Mouse (Mus musculus) intestine, embryonic 15.5 days (tissue): ENCODE results near the gene Il9. TPM values are rescaled to one million over a fixed set of nuclear protein-coding genes. Genes with fewer than 3 reads are reported as not detected.

Experiments
- ATAC-seq: fragments of 200-750 bp; cut with Nextera tagmentation; 2 replicates; pipeline ENCODE4 v1.8.0; 2017; ENCODE audit warnings: moderate TSS enrichment, moderate library complexity
- H3K27ac ChIP-seq: fragments of 300-500 bp; sonication (generic); 2 replicates; pipeline ENCODE4 v1.5.1; 2015; ENCODE audit warnings: mild to moderate bottlenecking, inconsistent platforms
- H3K27me3 ChIP-seq: fragments of 300-500 bp; sonication (generic); replicated peaks from 2 replicates; pipeline ENCODE4 v1.6.1; 2015; ENCODE audit warnings: inconsistent platforms
- H3K36me3 ChIP-seq: fragments of 300-500 bp; sonication (generic); 2 replicates; pipeline ENCODE4 v1.6.1; 2015; ENCODE audit warnings: inconsistent platforms
- H3K4me1 ChIP-seq: fragments of 300-500 bp; sonication (generic); replicated peaks from 2 replicates; pipeline ENCODE4 v1.6.1; 2015; ENCODE audit warnings: inconsistent platforms
- H3K4me2 ChIP-seq: fragments of 300-500 bp; sonication (generic); replicated peaks from 2 replicates; pipeline ENCODE4 v1.6.1; 2015; ENCODE audit warnings: mild to moderate bottlenecking, inconsistent platforms
- H3K4me3 ChIP-seq: fragments of 300-500 bp; sonication (generic); replicated peaks from 2 replicates; pipeline ENCODE4 v1.5.1; 2015; ENCODE audit warnings: inconsistent platforms
- H3K9ac ChIP-seq: fragments of 300-500 bp; sonication (generic); 2 replicates; pipeline ENCODE4 v1.6.1; 2015; ENCODE audit warnings: inconsistent platforms
- H3K9me3 ChIP-seq: fragments of 300-500 bp; sonication (generic); 2 replicates; pipeline ENCODE4 v1.6.1; 2016; ENCODE audit warnings: inconsistent platforms
- WGBS: fragments of 180-500 bp; shearing (Covaris S2); methylation state at CpG from one replicate; pipeline ENCODE4 v1.1.7; 2015; 5-methylcytosine and 5-hydroxymethylcytosine counted together
- polyA plus RNA-seq: library from polyadenylated mRNA; unstranded; fragments of >200 nt; fragmentation: Nextera tagmentation; extraction: Ambion mirVana; gene quantifications from 2 replicates; pipeline ENCODE4 v1.2.1, GENCODE M21; 2015

Il9 gene
- polyA plus RNA-seq, 1 experiment from 2014 or later: not detected

DNA sequence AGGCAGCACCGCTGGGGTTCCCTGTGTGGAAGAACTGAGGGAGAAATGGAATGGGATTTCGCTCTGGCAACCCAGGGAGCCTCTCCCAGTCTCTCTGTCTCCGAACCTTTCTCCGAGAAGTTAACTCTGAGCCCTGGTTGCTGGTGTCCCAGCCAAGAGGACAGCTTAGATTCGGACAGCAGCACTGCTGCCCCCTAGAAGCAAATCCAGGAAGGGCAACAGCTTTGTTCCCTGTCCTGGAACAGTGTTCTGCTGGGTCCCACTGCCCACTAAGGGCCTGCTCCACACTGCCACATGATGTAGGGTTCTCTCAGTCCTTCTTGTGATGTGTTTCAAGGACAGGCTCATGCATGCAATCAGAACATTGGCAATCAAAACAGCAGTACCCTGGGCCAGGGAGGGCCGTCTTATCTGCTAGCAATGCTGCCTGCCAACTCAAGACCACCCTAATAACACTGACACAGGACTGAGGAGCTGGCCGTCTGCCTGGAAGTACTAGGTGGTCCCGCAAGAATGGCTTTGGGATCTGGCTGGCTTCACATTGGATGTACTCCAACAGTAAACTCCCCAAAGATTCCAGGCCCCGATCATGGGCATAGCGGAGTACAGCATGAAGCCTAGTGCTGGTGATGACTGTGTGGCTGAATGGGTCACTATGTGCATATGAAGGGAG, 46.3 kb downstream of the Il9 start:
- Histone ChIP-seq H3K9me3 (no peaks in the 10 kb centered on the region), H3K4me2 (no peak overlapping the region), H3K4me3 (no peak overlapping the region), H3K27ac (no peak overlapping the region), H3K36me3 (no peaks in the 10 kb centered on the region), H3K9ac (no peak overlapping the region), H3K27me3 (peaks cover 53% of the 10 kb centered on the region), H3K4me1 (peaks cover 13% of the 10 kb centered on the region)
- 62% methylated on average over 10 of the region's 10 CpGs for WGBS
- no peak for ATAC-seq

DNA sequence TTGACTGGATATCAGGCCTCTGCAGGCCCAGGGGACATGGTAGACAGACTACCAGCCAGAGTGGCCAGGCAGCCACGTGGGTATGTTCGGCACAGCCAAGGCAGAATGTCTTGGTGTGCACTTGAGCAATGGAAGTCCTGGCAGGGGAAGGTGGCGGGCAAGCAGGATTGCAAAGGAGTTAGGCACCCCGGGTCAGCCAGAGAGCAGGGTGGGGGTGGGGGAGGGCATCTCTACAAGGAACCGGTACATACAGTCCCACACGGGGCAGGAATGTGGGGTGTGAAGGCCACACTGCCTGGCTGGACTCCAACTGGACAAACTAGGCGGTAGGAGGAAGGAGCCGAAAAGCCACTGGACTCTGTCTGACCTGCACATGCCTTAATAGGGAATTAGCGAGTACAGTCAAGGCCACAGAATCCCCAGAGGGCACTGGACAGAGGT, 47.7 kb downstream of the Il9 start:
- Histone ChIP-seq H3K36me3 (no peaks in the 10 kb centered on the region), H3K4me3 (no peak overlapping the region), H3K27me3 (peaks cover 39% of the 10 kb centered on the region), H3K4me1 (peaks cover 13% of the 10 kb centered on the region), H3K27ac (no peak overlapping the region), H3K4me2 (no peak overlapping the region), H3K9ac (no peak overlapping the region), H3K9me3 (no peaks in the 10 kb centered on the region)
- ATAC-seq: no peak
- 83% methylated on average over 9 of the region's 9 CpGs for WGBS

DNA sequence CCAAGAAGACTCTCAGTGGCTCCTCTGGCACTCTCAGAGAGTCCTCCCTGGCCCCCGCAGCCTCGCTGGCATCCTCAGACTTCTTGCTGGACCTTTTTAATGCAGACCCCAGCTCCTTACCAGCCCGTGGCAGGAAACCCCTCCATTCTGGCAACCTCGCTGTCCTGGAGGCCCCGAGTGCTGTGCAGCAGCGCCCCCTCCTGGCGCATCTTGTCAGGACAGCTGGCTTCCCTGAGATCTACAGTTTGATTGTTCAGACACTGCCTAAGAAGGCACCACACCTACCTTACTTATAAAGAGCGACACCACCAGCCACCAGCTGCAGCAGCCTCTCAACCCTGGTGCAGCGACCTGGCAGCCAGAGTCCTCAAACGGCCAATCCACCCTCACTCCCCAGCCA, 48.6 kb downstream of the Il9 start:
- ATAC-seq: no peak
- no peaks in the 10 kb centered on the region for H3K36me3 ChIP-seq
- peaks cover 34% of the 10 kb centered on the region for H3K27me3 ChIP-seq
- H3K4me1 ChIP-seq: peaks cover 8% of the 10 kb centered on the region
- no peak overlapping the region for H3K27ac ChIP-seq
- H3K9me3 ChIP-seq: no peaks in the 10 kb centered on the region
- no peak overlapping the region for H3K9ac ChIP-seq
- H3K4me2 ChIP-seq: no peak overlapping the region
- H3K4me3 ChIP-seq: no peak overlapping the region
- WGBS: 17% methylated on average over 10 of the region's 10 CpGs

DNA sequence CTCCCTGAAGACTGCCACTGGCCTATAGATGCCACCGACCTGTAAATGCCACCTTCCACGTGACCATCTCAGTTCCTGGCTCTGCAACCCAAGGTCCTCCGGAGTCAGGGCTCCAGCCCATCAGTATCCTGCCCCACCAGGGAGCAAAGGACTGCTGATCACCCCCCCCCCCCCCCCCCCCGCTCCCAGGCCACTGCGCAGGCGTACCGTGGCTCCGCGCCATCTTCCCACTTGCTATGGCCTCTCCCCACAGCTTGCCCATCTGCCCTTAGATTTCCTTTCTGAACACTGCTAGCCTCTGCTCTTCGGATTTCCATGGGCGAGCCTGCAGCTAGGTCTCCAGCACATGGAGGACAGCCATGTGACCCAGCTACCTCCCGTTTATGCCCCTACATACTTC, 49.5 kb downstream of the Il9 start:
- no peak for ATAC-seq
- Histone ChIP-seq H3K4me2 (no peak overlapping the region), H3K4me1 (0 out of 2 replicates have a peak, but pooled peaks cover 2% of the 10 kb centered on the region), H3K4me3 (no peak overlapping the region), H3K27ac (no peak overlapping the region), H3K27me3 (peaks cover 25% of the 10 kb centered on the region), H3K36me3 (no peaks in the 10 kb centered on the region), H3K9me3 (no peaks in the 10 kb centered on the region), H3K9ac (no peak overlapping the region)
- WGBS: 83% methylated on average over 12 of the region's 12 CpGs

Other genes starting within 250 kb of the Il9 start
- gene Neurog1, start 230.1 kb downstream of the Il9 start, polyA plus RNA-seq: not detected in 2 replicates
- gene Cxcl14, start 185.7 kb downstream of the Il9 start, polyA plus RNA-seq: 7.9 and 9.9 TPM in 2 replicates
- not detected in 2 replicates for gene Gm3045, start 55.7 kb downstream of the Il9 start, polyA plus RNA-seq
- gene Slc25a48, start 43.9 kb downstream of the Il9 start, polyA plus RNA-seq: 0.10 and 0.13 TPM in 2 replicates
- gene Fbxl21, start 40.2 kb upstream of the Il9 start, polyA plus RNA-seq: 1.2 and 2.1 TPM in 2 replicates
- gene Lect2, start 66.3 kb upstream of the Il9 start, polyA plus RNA-seq: 12.4 and 13.2 TPM in 2 replicates
- gene Tgfbi, start 127.3 kb upstream of the Il9 start, polyA plus RNA-seq: 120 and 123 TPM in 2 replicates
- 19.3 and 19.5 TPM in 2 replicates for gene Smad5, start 220.8 kb upstream of the Il9 start, polyA plus RNA-seq